Mouse (Mus musculus): ENCODE data around the gene Adarb2. TPM values are rescaled to one million over a fixed set of nuclear protein-coding genes. Genes with fewer than 3 reads are reported as not detected.

The Adarb2 gene
- total and polyA plus RNA-seq, 3 experiments: not detected

GRCm38 (mm10) chr13:8538481-8538880, 335.8 kb downstream of the Adarb2 start:
- DNase-seq (ENCODE audit: extremely low read depth): no peak
- Histone ChIP-seq H3K4me3 (replicated peaks in 1 of 3; ENCODE audit: low read depth in 2 of 3, low read length in 2 of 3, poor library complexity in 1 of 3) (no peak overlapping the region), H3K9ac (ENCODE audit: insufficient read depth, low read depth) (no peak overlapping the region), H3K4me2 (ENCODE audit: insufficient read depth, low read depth, poor library complexity, severe bottlenecking) (no peak overlapping the region), H3K9me3 (replicated peaks; ENCODE audit: low read length) (no peaks in the 10 kb centered on the region), H3K36me3 (replicated peaks in 1 of 2; ENCODE audit: control insufficient read depth in 1 of 2, insufficient read depth in 1 of 2, low read length in 1 of 2) (no peaks in the 10 kb centered on the region), H3K27ac (ENCODE audit: insufficient read depth, low read depth) (no peak overlapping the region), H3K79me2 (replicated peaks; ENCODE audit: control insufficient read depth, extremely low read depth, insufficient read depth, poor library complexity, severe bottlenecking) (no peaks in the 10 kb centered on the region), H3K4me1 (ENCODE audit: control insufficient read depth in 1 of 2, insufficient read depth in 2 of 2) (peaks cover 0 to 8% of the 10 kb centered on the region in 2 experiments; a peak in 3 of 4 replicates), H3K27me3 (replicated peaks) (no peaks in the 10 kb centered on the region)
- in situ Hi-C loops (cut with MboI; ENCODE audit: low pct_ligation_motif_present, low pct_unique_long_range_greater_than_20kb, low sequenced_read_pairs) (no loop called here), dilution Hi-C loops (cut with MboI; ENCODE audit: extremely low pct_ligation_motif_present, extremely low pct_unique_long_range_greater_than_20kb, low sequenced_read_pairs) (no loop called here)
- no peak for TF ChIP-seq IRF4 (IDR thresholded peaks at IDR 0.05; ENCODE audit: low read depth, low read length)
- no peak for TF ChIP-seq HCFC1 (IDR thresholded peaks at IDR 0.05; ENCODE audit: low read depth, low read length)
- TF ChIP-seq ZKSCAN1 (IDR thresholded peaks at IDR 0.05; ENCODE audit: borderline replicate concordance, low read depth, low read length): no peak
- TF ChIP-seq SIN3A (IDR thresholded peaks at IDR 0.05; ENCODE audit: low read length): no peak
- no peak for TF ChIP-seq RCOR1 (conservative IDR thresholded peaks at IDR 0.05; ENCODE audit: low read depth, low read length)
- TF ChIP-seq USF2 (conservative IDR thresholded peaks at IDR 0.05; ENCODE audit: low read depth, low read length): no peak
- TF ChIP-seq ZC3H11A (IDR thresholded peaks at IDR 0.05; ENCODE audit: low read depth, low read length): no peak

GRCm38 (mm10) chr13:8538896-8539295, 336.2 kb downstream of the Adarb2 start:
- H3K9ac ChIP-seq (ENCODE audit: insufficient read depth, low read depth): no peak overlapping the region
- H3K4me2 ChIP-seq (ENCODE audit: insufficient read depth, low read depth, poor library complexity, severe bottlenecking): no peak overlapping the region
- H3K27me3 ChIP-seq (replicated peaks): no peaks in the 10 kb centered on the region
- in situ Hi-C loops (cut with MboI; ENCODE audit: low pct_ligation_motif_present, low pct_unique_long_range_greater_than_20kb, low sequenced_read_pairs): no loop called here
- no peaks in the 10 kb centered on the region for H3K36me3 ChIP-seq (replicated peaks in 1 of 2; ENCODE audit: control insufficient read depth in 1 of 2, insufficient read depth in 1 of 2, low read length in 1 of 2)
- DNase-seq (ENCODE audit: extremely low read depth): no peak
- H3K9me3 ChIP-seq (replicated peaks; ENCODE audit: low read length): no peaks in the 10 kb centered on the region
- no peak overlapping the region for H3K4me3 ChIP-seq (replicated peaks in 1 of 3; ENCODE audit: low read depth in 2 of 3, low read length in 2 of 3, poor library complexity in 1 of 3)
- no peak overlapping the region for H3K27ac ChIP-seq (ENCODE audit: insufficient read depth, low read depth)
- TF ChIP-seq CTCF (conservative IDR thresholded peaks at IDR 0.05 in 1 of 2, IDR thresholded peaks at IDR 0.05 in 1 of 2; ENCODE audit: low read depth in 2 of 2, low read length in 2 of 2) (no peak), JUN (IDR thresholded peaks at IDR 0.05; ENCODE audit: insufficient read depth, low read depth, low read length) (no peak), ELF1 (IDR thresholded peaks at IDR 0.05; ENCODE audit: low read depth, low read length) (no peak), IRF4 (IDR thresholded peaks at IDR 0.05; ENCODE audit: low read depth, low read length) (no peak), POLR2A (IDR thresholded peaks at IDR 0.05; ENCODE audit: low read depth, low read length) (no peak), MXI1 (IDR thresholded peaks at IDR 0.05; ENCODE audit: low read depth, low read length) (no peak), MAX (IDR thresholded peaks at IDR 0.05; ENCODE audit: low read length) (no peak), MEF2A (IDR thresholded peaks at IDR 0.05; ENCODE audit: borderline replicate concordance, low read depth, low read length) (no peak), ZNF384 (IDR thresholded peaks at IDR 0.05; ENCODE audit: low read depth, low read length) (no peak)
- dilution Hi-C loops (cut with MboI; ENCODE audit: extremely low pct_ligation_motif_present, extremely low pct_unique_long_range_greater_than_20kb, low sequenced_read_pairs): no loop called here
- peaks cover 0 to 8% of the 10 kb centered on the region in 2 experiments; a peak in 3 of 4 replicates for H3K4me1 ChIP-seq (ENCODE audit: control insufficient read depth in 1 of 2, insufficient read depth in 2 of 2)
- no peaks in the 10 kb centered on the region for H3K79me2 ChIP-seq (replicated peaks; ENCODE audit: control insufficient read depth, extremely low read depth, insufficient read depth, poor library complexity, severe bottlenecking)

- Histone ChIP-seq H3K36me3 (replicated peaks in 1 of 2; ENCODE audit: control insufficient read depth in 1 of 2, insufficient read depth in 1 of 2, low read length in 1 of 2) (no peaks in the 10 kb centered on the region), H3K9ac (ENCODE audit: insufficient read depth, low read depth) (no peak overlapping the region), H3K9me3 (replicated peaks; ENCODE audit: low read length) (no peaks in the 10 kb centered on the region), H3K27ac (ENCODE audit: insufficient read depth, low read depth) (no peak overlapping the region), H3K4me2 (ENCODE audit: insufficient read depth, low read depth, poor library complexity, severe bottlenecking) (no peak overlapping the region), H3K79me2 (replicated peaks; ENCODE audit: control insufficient read depth, extremely low read depth, insufficient read depth, poor library complexity, severe bottlenecking) (no peaks in the 10 kb centered on the region), H3K4me1 (ENCODE audit: control insufficient read depth in 1 of 2, insufficient read depth in 2 of 2) (peaks cover 0 to 12% of the 10 kb centered on the region in 2 experiments; a peak in 3 of 4 replicates), H3K27me3 (replicated peaks) (no peaks in the 10 kb centered on the region), H3K4me3 (replicated peaks in 1 of 3; ENCODE audit: low read depth in 2 of 3, low read length in 2 of 3, poor library complexity in 1 of 3) (no peak overlapping the region)
- dilution Hi-C loops (cut with MboI; ENCODE audit: extremely low pct_ligation_motif_present, extremely low pct_unique_long_range_greater_than_20kb, low sequenced_read_pairs) (no loop called here), in situ Hi-C loops (cut with MboI; ENCODE audit: low pct_ligation_motif_present, low pct_unique_long_range_greater_than_20kb, low sequenced_read_pairs) (no loop called here)
- TF ChIP-seq EP300 (IDR thresholded peaks at IDR 0.05; ENCODE audit: low read length): peak; percentile 57
- no peak for TF ChIP-seq POLR2A (IDR thresholded peaks at IDR 0.05; ENCODE audit: low read depth, low read length)
- DNase-seq (ENCODE audit: extremely low read depth): peak; percentile 43
These were observed 340.0 kb downstream of the Adarb2 start for GRCm38 (mm10) chr13:8542684-8543083.
